Mouse (Mus musculus) testis, adult 2 months (tissue): Measurements from ENCODE around the gene Myadm.

Experiments
- CTCF ChIP-seq: fragments of 200-500 bp; IDR thresholded peaks from 2 replicates; pipeline ENCODE4 v1.5.1; 2012; ENCODE audit warnings: low read depth, mild to moderate bottlenecking, inconsistent platforms, low read length, moderate library complexity; ENCODE audit not compliant: control insufficient read depth, insufficient read depth, insufficient replicate concordance
- POLR2A ChIP-seq: fragments of 200-500 bp; IDR thresholded peaks from 2 replicates; pipeline ENCODE4 v1.6.1; 2012; ENCODE audit warnings: low read depth, mild to moderate bottlenecking, inconsistent platforms, low read length, moderate library complexity; ENCODE audit not compliant: control insufficient read depth

DNA sequence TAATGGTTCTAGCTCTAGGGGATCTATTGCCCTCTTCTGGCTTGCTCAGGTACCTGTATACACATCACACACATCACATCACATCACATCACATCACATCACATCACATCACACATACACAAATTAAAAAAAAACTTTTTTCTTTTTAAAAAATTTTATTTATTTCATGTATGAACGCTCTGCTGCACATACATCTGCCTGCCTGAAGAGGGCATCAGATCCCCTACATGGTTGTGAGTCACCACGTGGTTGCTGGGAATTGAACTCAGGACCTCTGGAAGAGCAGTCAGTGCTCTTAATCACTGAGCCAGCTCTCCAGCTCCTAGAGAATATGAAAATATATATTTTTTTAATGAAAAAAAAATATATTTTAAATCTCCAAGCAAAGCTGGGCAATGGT is 49.7 kb upstream of the Myadm start:
- TF ChIP-seq CTCF (no peak), POLR2A (no peak)
